Mouse (Mus musculus): ENCODE results near the gene Fut11.

DNA sequence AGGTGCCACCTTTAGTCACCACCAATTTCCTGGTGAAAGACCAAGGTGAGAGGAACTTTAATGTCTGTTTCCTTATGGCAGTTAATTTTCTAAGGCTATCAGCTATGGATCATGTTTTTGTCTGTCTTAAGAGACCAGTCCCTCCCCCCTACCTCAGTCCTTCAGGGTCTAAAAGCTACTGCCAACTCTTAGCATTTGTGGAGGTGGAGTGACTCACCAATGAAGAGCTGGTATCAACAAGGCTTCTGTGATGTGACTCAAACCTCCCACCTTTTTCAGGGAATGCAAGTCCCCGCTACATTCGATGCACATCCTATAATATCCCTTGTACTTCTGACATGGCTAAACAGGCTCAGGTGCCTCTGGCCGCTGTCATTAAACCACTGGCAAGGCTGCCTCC lies 8.2 kb upstream of the Fut11 start:
- TF ChIP-seq CTCF (IDR thresholded peaks at IDR 0.05; ENCODE audit: borderline replicate concordance, extremely low read depth, insufficient read depth, insufficient read length), result no peak
- no peak for TF ChIP-seq POLR2A (IDR thresholded peaks at IDR 0.05; ENCODE audit: borderline replicate concordance, extremely low read depth, insufficient read depth, insufficient read length, poor library complexity, severe bottlenecking)

All from brain, embryonic 14.5 days (tissue).